Mouse (Mus musculus): ENCODE results near the gene Dnaic1. TPM values are rescaled to one million over a fixed set of nuclear protein-coding genes. Genes with fewer than 3 reads are reported as not detected.

Dnaic1 gene
- polyA plus RNA-seq, 1 experiment from 2014 or later, result 3.1 TPM

DNA sequence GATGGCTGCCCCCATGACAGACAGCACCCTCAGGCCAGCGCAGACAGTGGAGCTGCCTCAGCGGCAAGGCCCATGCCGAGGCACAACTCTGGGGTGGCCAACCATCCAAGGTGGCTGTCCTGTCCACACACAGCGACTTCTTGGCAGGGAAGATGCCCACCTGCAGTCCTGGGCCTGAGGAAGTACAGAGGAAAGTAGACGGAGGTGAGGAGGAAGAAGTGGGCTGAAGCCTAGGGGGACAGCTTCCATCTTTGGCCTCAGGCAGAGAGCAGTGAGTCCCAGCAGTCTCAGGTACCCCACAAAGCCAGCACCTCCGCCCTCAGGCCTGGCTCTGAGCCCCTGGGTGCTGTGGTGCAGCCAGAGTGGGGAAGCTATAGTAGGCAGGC, 69.2 kb downstream of the Dnaic1 start:
- Histone ChIP-seq H3K27me3 (ENCODE audit: insufficient read depth, low read length) (no peaks in the 10 kb centered on the region; the same call in 1 of the 2 replicates), H3K4me3 (ENCODE audit: low read depth, low read length) (0 out of 2 replicates have a peak overlapping the region, but pooled peaks have one; percentile 58), H3K4me1 (ENCODE audit: insufficient read depth) (peaks cover 12% of the 10 kb centered on the region; the same call in 1 of the 2 replicates), H3K9ac (peak overlapping the region; percentile 5; the same call in 1 of the 2 replicates), H3K36me3 (ENCODE audit: insufficient read depth) (no peaks in the 10 kb centered on the region), H3K4me2 (peak overlapping the region; percentile 87), H3K9me3 (ENCODE audit: low read depth, low read length) (no peaks in the 10 kb centered on the region), H3K27ac (ENCODE audit: low read depth) (no peak overlapping the region)
- DNase-seq (no peak), ATAC-seq (ENCODE audit: insufficient read depth) (no peak)
- 84% methylated on average over 6 of the region's 6 CpGs for WGBS
- no peak for TF ChIP-seq CTCF (IDR thresholded peaks at IDR 0.05; ENCODE audit: low read depth)

DNA sequence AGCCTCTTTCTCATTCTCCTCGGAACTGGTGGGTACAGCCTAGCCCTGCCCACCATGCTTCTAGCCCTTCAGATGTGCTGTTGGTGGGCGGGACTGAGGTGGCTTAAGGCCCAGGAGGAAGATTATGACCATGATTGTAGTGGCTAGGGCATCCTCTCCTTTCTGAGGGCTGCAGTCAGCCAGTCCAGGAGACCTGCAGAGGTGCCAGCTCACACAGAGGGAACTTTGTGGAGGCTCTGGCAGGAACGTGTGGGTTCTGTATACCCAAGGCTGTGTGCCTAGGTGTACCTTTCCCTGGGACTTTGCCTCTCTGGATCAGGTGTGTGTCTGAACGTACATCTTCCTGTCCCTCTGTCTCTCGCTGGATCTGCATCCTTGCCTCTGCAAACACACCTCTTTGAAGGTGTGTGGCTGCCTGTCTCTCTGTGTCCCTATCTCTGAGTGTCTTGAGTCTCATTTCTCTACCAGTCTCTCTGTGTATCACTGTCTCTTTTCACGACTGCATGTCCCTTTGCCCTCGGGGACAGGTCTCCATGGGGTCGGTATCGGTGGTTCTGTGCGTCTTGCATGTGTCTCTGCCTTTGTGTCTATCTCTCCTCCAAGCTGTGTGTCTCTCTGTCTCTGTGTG, 69.8 kb downstream of the Dnaic1 start:
- H3K4me1 ChIP-seq (ENCODE audit: insufficient read depth), result peaks cover 12% of the 10 kb centered on the region; the same call in 1 of the 2 replicates
- peak overlapping the region; percentile 72 for H3K9ac ChIP-seq
- no peak for TF ChIP-seq CTCF (IDR thresholded peaks at IDR 0.05; ENCODE audit: low read depth)
- H3K4me3 ChIP-seq (ENCODE audit: low read depth, low read length), result peak overlapping the region; percentile 58
- ATAC-seq (ENCODE audit: insufficient read depth) (no peak), DNase-seq (no peak)
- peak overlapping the region; percentile 60; the same call in 1 of the 2 replicates for H3K27ac ChIP-seq (ENCODE audit: low read depth)
- 15% methylated on average over 10 of the region's 10 CpGs for WGBS
- H3K27me3 ChIP-seq (ENCODE audit: insufficient read depth, low read length), result no peaks in the 10 kb centered on the region; the same call in 1 of the 2 replicates
- H3K9me3 ChIP-seq (ENCODE audit: low read depth, low read length), result no peaks in the 10 kb centered on the region
- H3K4me2 ChIP-seq, result peak overlapping the region; percentile 87
- H3K36me3 ChIP-seq (ENCODE audit: insufficient read depth), result no peaks in the 10 kb centered on the region

DNA sequence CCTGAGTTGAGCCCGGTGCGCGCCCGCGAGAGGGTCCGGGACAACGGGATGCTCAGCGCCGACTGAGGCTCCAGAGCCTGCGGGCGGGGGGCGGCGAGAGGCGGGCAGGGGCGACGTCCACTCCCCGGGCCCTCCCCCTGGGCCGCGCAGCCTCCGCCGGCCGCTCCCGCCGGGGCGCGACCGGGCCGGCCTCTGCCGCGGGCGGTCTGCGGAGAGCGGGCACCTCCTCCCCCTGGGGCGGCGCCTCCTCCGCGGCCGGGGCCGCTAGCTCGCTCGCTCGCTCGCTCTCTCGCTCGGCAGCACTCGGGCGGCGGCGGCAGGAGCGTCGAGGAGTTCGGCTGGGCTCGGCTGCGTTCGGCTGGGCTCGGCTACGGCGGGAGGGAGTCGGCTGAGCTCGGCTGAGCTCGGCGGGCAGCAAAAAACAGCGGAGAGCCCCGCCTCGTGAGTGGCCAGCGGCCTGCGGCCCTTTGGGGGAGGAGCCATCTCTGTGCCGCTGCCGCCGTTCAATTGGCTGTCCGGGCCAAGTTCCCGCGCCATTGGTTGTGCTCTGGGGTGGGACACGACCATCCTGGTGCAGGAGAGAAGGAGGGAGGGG, 70.4 kb downstream of the Dnaic1 start, which contains the start of gene Enho:
Enho (minus strand) TSS at position 412 of the 595 bp plus-strand sequence.
- Histone ChIP-seq H3K4me2 (peak within 1 kb of the TSS; percentile 87), H3K27me3 (ENCODE audit: insufficient read depth, low read length) (no peaks in the 10 kb centered on the region; the same call in 1 of the 2 replicates), H3K27ac (ENCODE audit: low read depth) (peak within 1 kb of the TSS; percentile 60), H3K36me3 (ENCODE audit: insufficient read depth) (no peaks in the 10 kb centered on the region), H3K9ac (peak within 1 kb of the TSS; percentile 72), H3K4me1 (ENCODE audit: insufficient read depth) (peaks cover 12% of the 10 kb centered on the region; the same call in 1 of the 2 replicates), H3K9me3 (ENCODE audit: low read depth, low read length) (no peaks in the 10 kb centered on the region), H3K4me3 (ENCODE audit: low read depth, low read length) (peak within 1 kb of the TSS; percentile 58)
- peak; percentile 98 for DNase-seq
- under 1% methylated on average over 68 of the region's 74 CpGs for WGBS
- ATAC-seq (ENCODE audit: insufficient read depth), result peak; percentile 93
- no peak for TF ChIP-seq CTCF (IDR thresholded peaks at IDR 0.05; ENCODE audit: low read depth)

DNA sequence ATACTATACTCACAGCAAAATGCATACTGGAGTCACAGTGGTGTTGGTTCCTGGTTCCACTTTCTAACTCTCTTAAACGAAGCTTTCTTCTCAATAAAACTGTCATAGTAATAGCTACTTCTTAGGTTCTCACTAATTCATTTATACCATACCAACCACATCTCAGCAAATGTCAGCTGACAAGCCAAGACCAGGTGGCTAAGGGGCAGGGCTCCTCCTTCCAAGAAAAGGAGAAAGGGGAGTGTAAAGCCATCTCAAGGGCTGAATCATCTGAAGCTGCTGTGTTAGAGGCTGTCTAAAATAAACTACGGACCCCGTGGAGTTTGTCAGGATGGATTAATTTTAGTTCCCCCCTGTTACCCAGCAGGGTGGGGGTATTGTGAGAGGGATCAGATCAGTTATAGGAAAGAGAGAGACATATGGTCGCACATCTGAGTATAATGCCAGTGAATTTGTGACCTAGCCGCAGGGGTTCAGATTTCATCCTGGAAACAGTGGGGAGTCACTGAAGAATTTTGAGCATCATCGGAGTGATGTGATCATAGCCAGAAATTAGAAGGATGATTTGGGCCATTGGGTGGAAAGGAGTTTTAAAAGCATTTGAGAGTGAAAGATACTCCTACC, 71.7 kb downstream of the Dnaic1 start:
- DNase-seq (no peak), ATAC-seq (ENCODE audit: insufficient read depth) (no peak)
- WGBS, result 81% methylated on average over 6 of the region's 6 CpGs
- H3K36me3 ChIP-seq (ENCODE audit: insufficient read depth), result no peaks in the 10 kb centered on the region
- no peak overlapping the region for H3K4me2 ChIP-seq
- peaks cover 5% of the 10 kb centered on the region; the same call in 1 of the 2 replicates for H3K4me1 ChIP-seq (ENCODE audit: insufficient read depth)
- H3K9me3 ChIP-seq (ENCODE audit: low read depth, low read length), result no peaks in the 10 kb centered on the region
- H3K27ac ChIP-seq (ENCODE audit: low read depth), result no peak overlapping the region
- no peak overlapping the region for H3K9ac ChIP-seq
- H3K27me3 ChIP-seq (ENCODE audit: insufficient read depth, low read length), result no peaks in the 10 kb centered on the region; the same call in 1 of the 2 replicates
- TF ChIP-seq CTCF (IDR thresholded peaks at IDR 0.05; ENCODE audit: low read depth), result no peak
- no peak overlapping the region for H3K4me3 ChIP-seq (ENCODE audit: low read depth, low read length)

DNA sequence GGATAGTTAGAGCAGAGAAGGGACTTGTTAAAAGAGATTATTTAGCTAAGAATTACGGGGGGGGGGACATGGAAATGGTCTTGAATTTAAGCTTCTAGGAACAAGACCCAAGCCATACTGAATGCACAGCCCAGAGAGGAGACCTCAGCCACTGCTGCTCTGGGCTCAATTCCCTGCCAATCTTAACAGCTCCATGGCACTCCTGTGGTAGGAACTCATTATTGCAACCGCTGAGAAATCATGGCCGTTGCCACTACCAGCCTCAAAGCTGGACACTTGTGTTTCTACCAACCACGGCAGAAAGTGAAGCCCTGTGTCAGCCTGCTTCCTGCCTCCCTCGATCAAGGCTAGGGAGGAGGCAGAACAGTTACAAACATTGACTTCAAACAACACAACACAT, 75.9 kb downstream of the Dnaic1 start:
- ATAC-seq (ENCODE audit: insufficient read depth), result peak; percentile 47; the same call in 1 of the 2 replicates
- DNase-seq, result peak; percentile 74

DNA sequence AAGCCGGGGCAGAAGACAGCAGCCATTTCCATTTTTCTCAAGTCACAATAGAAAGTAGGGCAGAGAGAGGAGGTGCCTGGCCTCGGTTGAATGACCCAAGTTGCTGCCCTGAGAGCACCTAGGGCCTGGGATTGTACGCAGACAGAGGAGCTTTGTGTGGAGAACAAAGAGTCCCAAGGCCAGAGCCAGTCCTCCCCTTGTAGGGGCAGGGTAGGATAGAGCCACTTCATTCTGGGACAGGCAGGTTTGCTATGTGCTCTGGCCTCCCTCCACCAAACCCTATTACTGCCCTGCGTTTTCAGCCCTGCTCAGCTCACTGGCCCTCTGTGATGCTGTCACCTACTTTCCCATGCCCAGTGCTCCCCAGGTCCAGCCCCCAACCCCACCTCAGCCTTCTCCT, 78.6 kb downstream of the Dnaic1 start:
- WGBS, result 51% methylated on average over 4 of the region's 4 CpGs
- H3K36me3 ChIP-seq (ENCODE audit: insufficient read depth), result no peaks in the 10 kb centered on the region
- no peak for ATAC-seq (ENCODE audit: insufficient read depth)
- no peak overlapping the region for H3K4me2 ChIP-seq
- H3K4me3 ChIP-seq (ENCODE audit: low read depth, low read length), result no peak overlapping the region
- H3K9me3 ChIP-seq (ENCODE audit: low read depth, low read length), result no peaks in the 10 kb centered on the region
- TF ChIP-seq CTCF (IDR thresholded peaks at IDR 0.05; ENCODE audit: low read depth), result no peak
- H3K4me1 ChIP-seq (ENCODE audit: insufficient read depth), result no peaks in the 10 kb centered on the region
- no peak for DNase-seq
- no peak overlapping the region for H3K9ac ChIP-seq
- no peaks in the 10 kb centered on the region; the same call in 1 of the 2 replicates for H3K27me3 ChIP-seq (ENCODE audit: insufficient read depth, low read length)
- no peak overlapping the region for H3K27ac ChIP-seq (ENCODE audit: low read depth)

More for the DNA sequence above, 75.9 kb downstream of the Dnaic1 start:
- Histone ChIP-seq H3K4me1 (ENCODE audit: insufficient read depth) (no peaks in the 10 kb centered on the region), H3K9me3 (ENCODE audit: low read depth, low read length) (no peaks in the 10 kb centered on the region), H3K9ac (no peak overlapping the region), H3K4me2 (no peak overlapping the region), H3K4me3 (ENCODE audit: low read depth, low read length) (no peak overlapping the region), H3K27ac (ENCODE audit: low read depth) (no peak overlapping the region), H3K36me3 (ENCODE audit: insufficient read depth) (no peaks in the 10 kb centered on the region), H3K27me3 (ENCODE audit: insufficient read depth, low read length) (no peaks in the 10 kb centered on the region; the same call in 1 of the 2 replicates)
- WGBS, result 18% methylated on average over 5 of the region's 5 CpGs
- peak; percentile 71 for TF ChIP-seq CTCF (IDR thresholded peaks at IDR 0.05; ENCODE audit: low read depth)

DNA sequence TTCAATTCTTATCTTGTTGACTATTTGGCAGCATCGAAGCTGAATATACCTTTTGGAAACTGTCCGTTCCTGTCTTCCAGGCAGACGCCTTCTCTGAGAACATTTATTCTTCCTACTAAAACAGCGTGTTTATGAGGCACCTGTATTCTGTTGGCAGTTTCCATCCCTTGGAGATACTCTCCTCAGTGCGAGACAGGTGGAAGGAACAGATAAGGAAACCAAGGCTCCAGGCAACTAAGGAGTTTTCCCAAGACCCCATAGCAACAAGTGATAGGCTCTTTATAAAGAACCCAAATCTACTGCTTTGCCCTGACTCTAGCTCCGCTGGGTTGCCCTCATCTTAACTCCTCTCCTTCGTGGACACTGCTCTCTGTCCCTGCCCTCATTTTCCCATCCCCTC, 79.1 kb downstream of the Dnaic1 start:
- Histone ChIP-seq H3K9ac (no peak overlapping the region), H3K4me2 (no peak overlapping the region), H3K36me3 (ENCODE audit: insufficient read depth) (no peaks in the 10 kb centered on the region), H3K4me3 (ENCODE audit: low read depth, low read length) (no peak overlapping the region), H3K27ac (ENCODE audit: low read depth) (no peak overlapping the region), H3K4me1 (ENCODE audit: insufficient read depth) (no peaks in the 10 kb centered on the region), H3K27me3 (ENCODE audit: insufficient read depth, low read length) (no peaks in the 10 kb centered on the region; the same call in 1 of the 2 replicates), H3K9me3 (ENCODE audit: low read depth, low read length) (no peaks in the 10 kb centered on the region)
- DNase-seq (no peak), ATAC-seq (ENCODE audit: insufficient read depth) (no peak)
- TF ChIP-seq CTCF (IDR thresholded peaks at IDR 0.05; ENCODE audit: low read depth), result no peak
- 61% methylated on average over 7 of the region's 7 CpGs for WGBS

All from lung, embryonic 14.5 days (tissue).